Mouse (Mus musculus) ES-Bruce4 (cell line): ENCODE data around the gene Cldn8. TPM values are rescaled to one million over a fixed set of nuclear protein-coding genes. Genes with fewer than 3 reads are reported as not detected.

Experiments
- H3K27ac ChIP-seq: 2 replicates; pipeline ENCODE4 v1.5.1; 2012; ENCODE audit warnings: low read length, inconsistent platforms; ENCODE audit not compliant: insufficient read depth
- H3K27me3 ChIP-seq: 2 replicates; pipeline ENCODE4 v1.6.1; 2012; ENCODE audit warnings: mild to moderate bottlenecking, low read length, inconsistent platforms; ENCODE audit not compliant: control insufficient read depth, poor library complexity, insufficient read depth, severe bottlenecking
- H3K36me3 ChIP-seq: 2 replicates; pipeline ENCODE4 v1.6.1; 2012; ENCODE audit warnings: inconsistent platforms, mild to moderate bottlenecking, low read length, moderate library complexity; ENCODE audit not compliant: control insufficient read depth, poor library complexity, insufficient read depth, severe bottlenecking
- H3K4me1 ChIP-seq: one replicate; pipeline ENCODE4 v1.8.1; 2011; ENCODE audit warnings: low read length; ENCODE audit not compliant: control insufficient read depth, insufficient read depth
- H3K4me3 ChIP-seq: 2 replicates; pipeline ENCODE4 v1.5.1; 2011; ENCODE audit warnings: low read depth, mild to moderate bottlenecking, low read length
- H3K9ac ChIP-seq: 2 replicates; pipeline ENCODE4 v1.6.1; 2012; ENCODE audit warnings: low read depth, mild to moderate bottlenecking, inconsistent platforms; ENCODE audit not compliant: poor library complexity, severe bottlenecking
- H3K9me3 ChIP-seq: replicated peaks from 2 replicates; pipeline ENCODE4 v1.6.1; 2012; ENCODE audit warnings: mild to moderate bottlenecking, low read length, inconsistent platforms; ENCODE audit not compliant: control insufficient read depth, poor library complexity, insufficient read depth, severe bottlenecking
- CTCF ChIP-seq: IDR thresholded peaks from one replicate; pipeline ENCODE4 v1.8.1; 2011; ENCODE audit warnings: low read depth, low read length
- EP300 ChIP-seq: IDR thresholded peaks from 2 replicates; pipeline ENCODE4 v1.6.1; 2011; ENCODE audit warnings: low read depth, low read length; ENCODE audit not compliant: insufficient read depth
- POLR2A ChIP-seq: IDR thresholded peaks from one replicate; pipeline ENCODE4 v1.8.1; 2011; ENCODE audit warnings: low read length; ENCODE audit not compliant: insufficient read depth
- polyA plus RNA-seq: library from polyadenylated mRNA; stranded (reverse); fragments of >200 nt; gene quantifications from 2 replicates; pipeline ENCODE4 v1.2.4, GENCODE M21; 2011; ENCODE audit warnings: low read depth; ENCODE audit not compliant: missing spikeins, insufficient read depth, insufficient read length

Cldn8 gene
- polyA plus RNA-seq, 1 experiment = not detected

GRCm38 (mm10) chr16:88569732-88570131 is 6.7 kb upstream of the Cldn8 start:
- H3K4me3 ChIP-seq = no peak overlapping the region
- H3K4me1 ChIP-seq = no peaks in the 10 kb centered on the region
- TF ChIP-seq CTCF (no peak), EP300 (no peak), POLR2A (no peak)
- H3K36me3 ChIP-seq = no peaks in the 10 kb centered on the region
- no peaks in the 10 kb centered on the region for H3K27me3 ChIP-seq
- H3K9me3 ChIP-seq = no peaks in the 10 kb centered on the region
- no peak overlapping the region for H3K27ac ChIP-seq
- H3K9ac ChIP-seq = no peak overlapping the region

- no peaks in the 10 kb centered on the region for H3K27me3 ChIP-seq
- no peak overlapping the region for H3K27ac ChIP-seq
- H3K9me3 ChIP-seq = no peaks in the 10 kb centered on the region
- H3K4me3 ChIP-seq = no peak overlapping the region
- no peak overlapping the region for H3K9ac ChIP-seq
- no peaks in the 10 kb centered on the region for H3K36me3 ChIP-seq
- no peaks in the 10 kb centered on the region for H3K4me1 ChIP-seq
- TF ChIP-seq EP300 (no peak), POLR2A (no peak), CTCF (no peak)
Observed at GRCm38 (mm10) chr16:88569096-88569495, 6.1 kb upstream of the Cldn8 start.

GRCm38 (mm10) chr16:88561617-88562164 is 1.3 kb downstream of the Cldn8 start:
- Histone ChIP-seq H3K9ac (no peak overlapping the region), H3K4me1 (no peaks in the 10 kb centered on the region), H3K4me3 (no peak overlapping the region), H3K9me3 (no peaks in the 10 kb centered on the region), H3K27ac (no peak overlapping the region), H3K27me3 (no peaks in the 10 kb centered on the region; the same call in 1 of the 2 replicates), H3K36me3 (no peaks in the 10 kb centered on the region)
- TF ChIP-seq POLR2A = no peak
- TF ChIP-seq CTCF = no peak
- TF ChIP-seq EP300 = no peak

GRCm38 (mm10) chr16:88542488-88542887 is 20.5 kb downstream of the Cldn8 start:
- Histone ChIP-seq H3K9me3 (no peaks in the 10 kb centered on the region), H3K4me1 (no peaks in the 10 kb centered on the region), H3K27ac (no peak overlapping the region), H3K27me3 (no peaks in the 10 kb centered on the region), H3K4me3 (no peak overlapping the region), H3K9ac (no peak overlapping the region), H3K36me3 (no peaks in the 10 kb centered on the region)
- TF ChIP-seq CTCF (peak; percentile 14), POLR2A (no peak), EP300 (no peak)

GRCm38 (mm10) chr16:88539841-88540487 is 23.0 kb downstream of the Cldn8 start:
- Histone ChIP-seq H3K27ac (no peak overlapping the region), H3K36me3 (no peaks in the 10 kb centered on the region), H3K9me3 (no peaks in the 10 kb centered on the region; the same call in 1 of the 2 replicates), H3K9ac (no peak overlapping the region), H3K4me1 (no peaks in the 10 kb centered on the region), H3K4me3 (no peak overlapping the region), H3K27me3 (no peaks in the 10 kb centered on the region)
- no peak for TF ChIP-seq CTCF
- no peak for TF ChIP-seq EP300
- TF ChIP-seq POLR2A = no peak

- Histone ChIP-seq H3K9me3 (no peaks in the 10 kb centered on the region), H3K4me3 (no peak overlapping the region), H3K36me3 (no peaks in the 10 kb centered on the region), H3K9ac (no peak overlapping the region), H3K27ac (no peak overlapping the region), H3K27me3 (no peaks in the 10 kb centered on the region), H3K4me1 (no peaks in the 10 kb centered on the region)
- no peak for TF ChIP-seq POLR2A
- TF ChIP-seq CTCF = no peak
- TF ChIP-seq EP300 = no peak
Observed at GRCm38 (mm10) chr16:88511348-88511747, 51.6 kb downstream of the Cldn8 start.

Other genes with a start within 250 kb of the Cldn8 start
- not detected in 2 replicates for gene Cldn17, start 56.2 kb downstream of the Cldn8 start, polyA plus RNA-seq
- not detected in 2 replicates for gene Krtap24-1, start 49.1 kb upstream of the Cldn8 start, polyA plus RNA-seq
- not detected in 2 replicates for gene 2310079G19Rik, start 64.5 kb upstream of the Cldn8 start, polyA plus RNA-seq
- not detected in 2 replicates for gene Krtap26-1, start 84.6 kb upstream of the Cldn8 start, polyA plus RNA-seq
- gene Krtap27-1, start 108.5 kb upstream of the Cldn8 start, polyA plus RNA-seq = not detected in 2 replicates
- not detected in 2 replicates for gene 2310061N02Rik, start 144.8 kb upstream of the Cldn8 start, polyA plus RNA-seq
- gene Krtap13-1, start 165.7 kb upstream of the Cldn8 start, polyA plus RNA-seq = not detected in 2 replicates
- not detected in 2 replicates for gene Krtap13, start 188.5 kb upstream of the Cldn8 start, polyA plus RNA-seq
- not detected in 2 replicates for gene 2310034C09Rik, start 195.7 kb upstream of the Cldn8 start, polyA plus RNA-seq
- not detected in 2 replicates for gene 2310057N15Rik, start 211.0 kb upstream of the Cldn8 start, polyA plus RNA-seq
- not detected in 2 replicates for gene Gm5965, start 214.7 kb upstream of the Cldn8 start, polyA plus RNA-seq
- gene Gm20741, start 249.0 kb upstream of the Cldn8 start, polyA plus RNA-seq = not detected in 2 replicates